Mouse (Mus musculus): Measurements from ENCODE around the gene Klhl12.
"Not testable (repeated sequence)": the region's sequence is repeated elsewhere in the genome, so short reads cannot be mapped to it uniquely, and the experiment has no call there.

The Klhl12 gene

GRCm38 (mm10) chr1:134448537-134448936, 6.8 kb upstream of the Klhl12 start:
- not testable (repeated sequence) for DNase-seq (ENCODE audit: low spot score in 2 of 2)

- DNase-seq (ENCODE audit: low spot score in 2 of 2) = no peak
These were observed 5.1 kb upstream of the Klhl12 start for GRCm38 (mm10) chr1:134450201-134450600.

- DNase-seq (ENCODE audit: low spot score in 2 of 2) = peak; percentile 64 to 78
These were observed 4.3 kb upstream of the Klhl12 start for GRCm38 (mm10) chr1:134450986-134451385.

- no peak for DNase-seq (ENCODE audit: low spot score in 2 of 2)
These were observed 729 bp downstream of the Klhl12 start for GRCm38 (mm10) chr1:134456060-134456459.

- DNase-seq (ENCODE audit: low spot score in 2 of 2) = no peak
These were observed 2.9 kb downstream of the Klhl12 start for GRCm38 (mm10) chr1:134458139-134458727.

GRCm38 (mm10) chr1:134460294-134461284, 5.3 kb downstream of the Klhl12 start:
- DNase-seq (ENCODE audit: low spot score in 2 of 2) = peak; percentile 25 to 65

GRCm38 (mm10) chr1:134484623-134485022, 29.3 kb downstream of the Klhl12 start:
- DNase-seq (ENCODE audit: low spot score in 2 of 2) = no peak

GRCm38 (mm10) chr1:134490903-134491801, 35.8 kb downstream of the Klhl12 start:
- DNase-seq (ENCODE audit: low spot score in 2 of 2) = no peak

- DNase-seq (ENCODE audit: low spot score in 2 of 2) = no peak
These were observed 36.9 kb downstream of the Klhl12 start for GRCm38 (mm10) chr1:134492276-134492675.

GRCm38 (mm10) chr1:134493496-134493895, 38.2 kb downstream of the Klhl12 start:
- no peak for DNase-seq (ENCODE audit: low spot score in 2 of 2)

GRCm38 (mm10) chr1:134493956-134494355, 38.6 kb downstream of the Klhl12 start:
- no peak for DNase-seq (ENCODE audit: low spot score in 2 of 2)

- DNase-seq (ENCODE audit: low spot score in 2 of 2) = peak; percentile 99
These were observed 39.3 kb downstream of the Klhl12 start, which contains the start of gene Rabif for GRCm38 (mm10) chr1:134494428-134495215. Gene Rabif, plus strand, starts transcription at chr1:134494648.

GRCm38 (mm10) chr1:134495216-134495539, 39.8 kb downstream of the Klhl12 start:
- DNase-seq (ENCODE audit: low spot score in 2 of 2) = no peak

- no peak for DNase-seq (ENCODE audit: low spot score in 2 of 2)
These were observed 40.7 kb downstream of the Klhl12 start for GRCm38 (mm10) chr1:134495991-134496390.

GRCm38 (mm10) chr1:134500916-134501315, 45.6 kb downstream of the Klhl12 start:
- DNase-seq (ENCODE audit: low spot score in 2 of 2) = no peak

- DNase-seq (ENCODE audit: low spot score in 2 of 2) = no peak
These were observed 50.9 kb downstream of the Klhl12 start for GRCm38 (mm10) chr1:134506201-134506600.

GRCm38 (mm10) chr1:134510018-134510417, 54.7 kb downstream of the Klhl12 start:
- no peak for DNase-seq (ENCODE audit: low spot score in 2 of 2)

GRCm38 (mm10) chr1:134512183-134512582, 56.9 kb downstream of the Klhl12 start:
- DNase-seq (ENCODE audit: low spot score in 2 of 2) = no peak

- DNase-seq (ENCODE audit: low spot score in 2 of 2) = no peak
These were observed 57.3 kb downstream of the Klhl12 start for GRCm38 (mm10) chr1:134512584-134512983.

- no peak for DNase-seq (ENCODE audit: low spot score in 2 of 2)
These were observed 58.1 kb downstream of the Klhl12 start for GRCm38 (mm10) chr1:134513312-134513860.
